Mouse (Mus musculus): ENCODE results near the gene Nenf.

DNA sequence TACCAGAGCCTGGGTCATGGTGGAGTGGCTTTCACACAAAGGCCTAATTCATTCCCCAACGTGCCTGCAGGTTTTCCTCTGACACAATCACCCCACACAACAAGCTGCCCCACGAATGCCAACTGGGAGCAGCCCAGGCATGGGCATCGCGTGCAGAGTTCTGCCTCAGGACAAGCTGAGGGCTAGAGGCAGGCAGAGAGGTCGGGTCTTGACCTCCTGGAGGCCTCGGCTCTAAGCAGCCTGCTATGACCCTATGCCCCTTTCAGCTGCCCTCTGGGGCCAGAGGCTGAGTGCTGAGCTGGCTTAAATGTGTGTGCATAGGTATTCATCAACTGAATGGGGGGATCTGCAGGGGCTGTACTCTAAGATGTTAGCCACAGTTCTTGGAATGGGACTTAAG is 56.1 kb downstream of the Nenf start:
- TF ChIP-seq CTCF (conservative IDR thresholded peaks at IDR 0.05; ENCODE audit: insufficient read depth, insufficient read length, low read depth, low read length), result no peak
- TF ChIP-seq POLR2A (IDR thresholded peaks at IDR 0.05; ENCODE audit: low read depth, low read length), result no peak

All from kidney, adult 2 months (tissue).